Mouse (Mus musculus) fibroblast of lung, adult 2 months (primary cell): ENCODE data around the gene Porcn.

ENCODE experiments used
- DNase-seq: peaks from one replicate; pipeline ENCODE4 v3.0.0-alpha.2; 2011; ENCODE audit warnings: low read depth

The Porcn gene

GRCm38 (mm10) chrX:8206694-8207197 lies 421 bp upstream of the Porcn start:
- DNase-seq, result no peak

- DNase-seq, result no peak
Observed at GRCm38 (mm10) chrX:8205551-8205950, 774 bp downstream of the Porcn start.

- no peak for DNase-seq
Observed at GRCm38 (mm10) chrX:8205088-8205487, 1.2 kb downstream of the Porcn start.

- no peak for DNase-seq
Observed at GRCm38 (mm10) chrX:8204076-8204475, 2.2 kb downstream of the Porcn start.

GRCm38 (mm10) chrX:8203105-8203504 lies 3.2 kb downstream of the Porcn start:
- no peak for DNase-seq

- no peak for DNase-seq
Observed at GRCm38 (mm10) chrX:8193419-8193723, 13.0 kb downstream of the Porcn start, which contains the start of gene Ebp. Gene Ebp, minus strand, starts transcription at chrX:8193512.

GRCm38 (mm10) chrX:8192640-8193418 lies 13.5 kb downstream of the Porcn start:
- DNase-seq, result no peak

GRCm38 (mm10) chrX:8192126-8192639 lies 14.1 kb downstream of the Porcn start:
- DNase-seq, result no peak

DNA sequence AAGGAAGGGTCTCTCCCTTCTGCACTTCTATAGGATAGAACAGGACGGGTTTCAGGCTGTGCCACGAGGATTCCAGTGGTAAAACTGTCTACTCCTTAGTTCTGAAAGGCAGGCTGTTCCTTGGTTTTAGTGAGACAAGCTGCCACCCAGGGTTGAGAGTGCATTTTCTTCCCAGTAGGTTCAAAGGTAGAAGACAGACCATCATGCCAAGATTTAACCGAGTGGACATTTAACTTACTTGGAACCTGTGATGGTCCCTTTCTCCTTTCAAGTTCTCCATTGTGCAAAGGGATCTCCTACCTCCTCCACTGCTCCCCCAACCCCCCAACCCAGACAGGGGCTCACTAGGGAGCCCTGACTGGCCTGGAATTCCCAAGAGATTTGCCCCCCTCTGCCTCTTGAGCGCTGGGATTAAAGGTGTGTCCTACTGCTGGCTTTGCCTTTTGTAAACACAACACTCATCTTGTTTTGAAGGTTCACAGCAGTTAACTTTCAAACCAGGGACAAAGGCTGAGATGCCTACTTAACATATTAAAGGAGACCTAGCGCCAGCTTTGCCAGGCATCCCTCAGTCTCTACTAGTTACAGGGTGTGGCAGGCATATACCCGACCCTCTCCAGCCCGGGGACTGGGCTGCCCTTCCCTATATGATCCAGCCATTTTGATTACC lies 23.3 kb downstream of the Porcn start:
- DNase-seq, result no peak

DNA sequence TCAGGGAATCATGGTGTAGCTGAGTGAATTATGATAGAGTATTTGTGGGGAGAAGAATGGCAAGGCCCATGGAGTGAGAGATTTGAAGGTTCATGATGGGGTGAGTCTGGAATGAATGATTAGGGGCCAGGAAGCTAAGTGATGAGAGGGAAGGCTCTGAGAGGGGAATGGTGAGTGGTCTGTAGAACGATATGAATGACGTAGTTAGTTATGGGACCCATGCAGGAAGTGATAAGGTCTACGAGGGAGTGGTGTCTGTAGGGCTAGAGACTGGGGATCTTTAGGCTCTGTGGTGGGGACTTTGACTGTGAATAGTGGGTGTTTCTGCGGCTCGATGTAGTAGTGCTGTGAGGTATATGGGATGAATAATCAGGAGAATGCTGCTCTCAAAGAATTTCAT lies 26.7 kb downstream of the Porcn start:
- DNase-seq, result no peak

GRCm38 (mm10) chrX:8178871-8179270 lies 27.5 kb downstream of the Porcn start:
- DNase-seq, result no peak

GRCm38 (mm10) chrX:8175504-8176385 lies 30.6 kb downstream of the Porcn start, which contains the start of gene Tbc1d25:
Gene Tbc1d25, minus strand, starts transcription at chrX:8176181.
- DNase-seq, result peak; percentile 69

- no peak for DNase-seq
Observed at GRCm38 (mm10) chrX:8175169-8175503, 31.2 kb downstream of the Porcn start.

- no peak for DNase-seq
Observed at GRCm38 (mm10) chrX:8167716-8168647, 38.3 kb downstream of the Porcn start.

DNA sequence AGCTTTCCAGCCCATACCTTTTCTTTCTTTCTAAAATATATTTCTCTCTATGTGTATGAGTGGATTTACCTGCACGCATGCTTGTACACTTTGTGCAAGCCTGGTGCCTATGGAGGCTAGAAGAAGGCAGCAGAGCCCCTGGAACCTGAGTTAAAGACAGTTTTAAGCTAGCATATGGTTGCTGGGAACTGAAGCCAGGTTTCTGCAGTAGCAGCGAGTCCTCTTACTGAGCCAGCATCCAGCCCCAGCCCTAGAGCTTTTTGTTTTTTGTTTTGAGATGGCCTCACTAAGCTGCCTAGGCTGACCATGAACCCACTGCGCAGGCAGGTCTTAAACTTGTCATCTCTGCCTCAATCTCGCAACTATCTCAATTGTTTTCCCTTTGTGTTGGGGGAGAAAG lies 41.9 kb downstream of the Porcn start:
- no peak for DNase-seq

GRCm38 (mm10) chrX:8163076-8163475 lies 43.2 kb downstream of the Porcn start:
- no peak for DNase-seq

DNA sequence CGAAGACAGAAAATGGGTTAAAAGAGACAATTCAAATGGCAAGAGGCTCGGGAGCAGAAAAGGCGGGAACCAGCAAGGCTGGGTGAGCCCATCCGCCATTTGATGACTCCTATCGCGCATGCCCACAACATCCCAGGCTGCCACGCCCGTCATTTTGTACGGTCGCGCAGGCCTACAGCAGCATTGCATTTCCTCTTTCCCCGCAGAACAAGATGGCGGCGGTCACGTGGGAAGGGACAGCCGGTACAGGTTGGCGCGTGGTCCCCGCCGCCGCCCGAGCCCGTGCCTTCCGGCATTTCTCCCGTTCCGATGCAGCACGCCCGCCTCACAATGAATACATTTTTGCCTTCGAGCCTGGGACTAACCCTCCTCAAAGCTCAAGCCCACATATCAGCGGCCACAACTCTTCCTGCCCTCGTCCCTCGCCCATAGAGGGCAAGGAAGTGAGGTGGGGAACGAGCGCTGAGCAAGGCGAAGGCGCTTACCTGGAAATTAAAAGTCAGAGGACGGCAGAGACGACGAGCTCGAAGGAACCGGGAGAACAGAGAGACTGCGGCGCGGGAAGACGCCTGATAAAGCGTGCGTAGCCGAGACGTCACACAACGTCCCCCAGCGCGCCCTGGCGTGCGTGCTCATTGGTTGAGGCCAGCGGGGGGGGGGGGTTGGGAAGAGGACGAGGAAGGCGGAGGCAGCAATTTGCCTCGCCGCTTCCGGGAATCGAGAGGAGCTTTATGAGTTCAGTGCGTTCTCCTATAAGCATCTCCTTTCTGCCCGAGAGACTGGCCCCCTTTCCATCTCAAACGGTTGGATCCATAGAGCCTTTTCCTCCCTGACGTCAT lies 61.0 kb downstream of the Porcn start, which contains the start of gene Rbm3:
TSS of gene Rbm3 (minus strand) at position 728 of the 839 bp plus-strand sequence.
- DNase-seq, result peak; percentile 40
